Mouse (Mus musculus): ENCODE results near the gene Usp29. TPM values are rescaled to one million over a fixed set of nuclear protein-coding genes. Genes with fewer than 3 reads are reported as not detected.

Gene Usp29
- polyA plus RNA-seq, 2 experiments from 2014 or later, result not detected

DNA sequence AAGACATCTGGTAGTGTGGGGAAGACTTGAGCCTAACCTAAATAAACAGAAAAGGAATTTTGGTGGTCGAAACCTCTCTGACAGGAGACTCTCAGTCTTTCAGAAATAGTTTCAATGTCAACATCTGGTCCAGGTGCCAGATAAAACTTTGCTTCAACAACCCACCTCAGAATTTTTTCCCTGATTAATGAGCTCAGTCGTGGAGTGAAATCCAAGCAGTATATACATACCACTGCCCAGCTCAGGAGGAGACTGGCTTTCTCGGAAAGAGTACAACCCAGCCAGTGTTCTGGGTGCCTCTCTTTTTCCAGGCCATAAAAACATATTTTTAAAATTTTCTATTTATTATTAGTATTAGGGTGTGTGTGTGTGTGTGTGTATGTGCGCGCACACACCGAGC lies 89.9 kb downstream of the Usp29 start:
- no peak for ATAC-seq

DNA sequence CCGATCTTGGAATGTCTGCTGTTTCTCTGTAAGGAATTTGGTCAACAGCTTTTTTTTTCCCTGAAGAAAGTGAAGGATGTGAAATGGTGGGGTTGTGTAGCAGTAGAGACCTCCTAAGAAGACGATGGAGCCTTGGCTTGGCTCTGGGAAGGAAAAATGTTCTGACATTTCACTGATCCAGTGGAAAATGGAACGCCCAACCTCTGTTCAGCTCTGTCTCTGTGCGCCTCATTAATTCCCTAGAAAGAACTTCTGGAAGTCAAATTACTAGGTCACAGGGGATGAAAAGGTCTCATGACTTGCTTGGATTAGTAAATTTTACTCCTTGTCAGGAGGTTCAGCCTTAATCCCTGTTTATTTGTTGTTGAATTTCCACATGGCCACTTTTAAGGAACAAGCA lies 92.3 kb downstream of the Usp29 start:
- no peak for ATAC-seq

DNA sequence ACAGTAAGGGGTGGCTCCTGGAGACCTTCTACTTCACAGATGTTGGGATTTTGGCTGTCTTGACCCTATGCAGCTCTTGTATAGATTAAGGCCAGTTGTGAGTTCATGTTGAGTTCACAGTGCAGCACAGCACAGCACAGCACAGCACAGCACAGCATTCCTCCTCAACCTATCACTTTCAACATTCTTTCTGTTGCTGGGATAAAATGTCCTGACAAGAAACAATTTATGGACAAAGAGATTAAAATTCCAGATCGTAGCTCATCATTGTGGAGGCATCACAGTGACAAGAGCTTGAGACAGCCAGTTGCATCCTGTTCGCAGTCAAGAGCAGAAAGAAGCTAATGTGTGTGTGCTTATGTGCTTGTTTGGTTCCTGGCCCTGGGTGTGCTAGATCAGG lies 93.3 kb downstream of the Usp29 start:
- no peak for ATAC-seq

DNA sequence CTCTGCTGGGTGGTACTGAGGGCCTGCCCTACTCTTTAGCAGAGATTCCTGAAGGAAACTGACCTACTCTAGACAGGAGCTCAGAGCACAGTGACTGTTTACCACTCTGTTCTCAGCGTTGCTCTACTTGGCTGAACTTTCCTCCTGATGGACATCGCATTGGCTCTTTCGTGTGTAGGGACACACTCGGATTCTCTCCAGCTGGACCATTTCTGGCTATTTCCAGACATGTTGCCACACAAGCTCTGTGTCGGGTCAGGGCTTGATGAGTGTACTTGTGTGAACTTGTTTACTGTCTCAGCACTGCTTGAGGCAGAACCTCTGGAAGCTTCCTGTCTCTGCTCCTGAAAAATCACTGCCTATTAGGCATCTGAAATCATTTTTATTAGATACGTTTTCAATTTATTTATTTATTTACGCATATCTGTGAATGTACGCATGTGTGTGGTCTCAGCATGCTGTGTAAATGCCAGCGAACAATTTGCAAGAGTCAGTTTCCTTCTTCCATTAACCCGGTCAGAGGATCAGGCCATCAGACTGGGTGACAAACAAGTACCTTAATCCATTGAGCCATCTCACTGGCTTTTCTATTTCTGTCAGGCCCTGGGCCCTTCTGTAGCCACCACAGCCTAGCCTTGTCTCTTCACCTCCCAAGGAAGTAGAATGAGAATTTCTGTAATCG lies 95.7 kb downstream of the Usp29 start:
- ATAC-seq, result no peak

DNA sequence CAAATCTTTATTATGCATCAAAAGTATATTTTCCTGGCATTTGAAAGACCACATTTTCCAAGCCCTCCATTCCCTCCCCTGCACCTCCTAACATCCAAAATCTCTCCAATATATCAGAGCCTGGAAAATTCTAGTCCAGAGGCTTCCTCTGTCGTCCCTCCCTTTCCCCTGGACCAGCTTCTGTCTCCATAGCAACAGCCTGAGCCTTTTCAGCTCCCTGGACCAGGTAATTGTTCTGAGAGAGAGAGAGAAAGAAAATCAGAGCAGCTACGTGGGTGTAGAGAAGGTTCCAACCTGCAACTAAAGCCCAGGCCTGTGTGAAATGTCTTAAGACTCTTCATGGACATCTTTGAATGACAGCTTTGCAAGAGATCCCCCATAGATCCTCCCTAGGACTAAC lies 98.8 kb downstream of the Usp29 start:
- no peak for ATAC-seq

DNA sequence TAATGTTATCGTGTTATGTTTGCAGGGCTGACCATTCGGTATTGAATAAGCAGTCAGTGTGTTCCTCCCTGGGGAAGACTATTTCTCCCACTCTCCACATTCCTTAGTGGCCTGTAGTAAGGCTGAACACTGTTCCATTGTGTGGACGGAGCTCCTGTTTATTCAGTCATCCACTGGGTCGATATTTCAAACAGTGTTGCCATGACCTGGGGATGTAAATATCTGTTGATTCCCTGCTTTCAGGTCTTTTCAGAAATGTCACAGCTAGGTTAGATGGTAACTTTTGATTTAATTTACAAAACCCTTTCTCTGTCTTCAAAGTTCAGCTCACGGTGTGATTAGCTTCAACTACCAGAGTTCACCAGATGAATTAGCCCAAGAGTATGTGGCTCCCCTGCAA lies 104.6 kb downstream of the Usp29 start:
- no peak for ATAC-seq

DNA sequence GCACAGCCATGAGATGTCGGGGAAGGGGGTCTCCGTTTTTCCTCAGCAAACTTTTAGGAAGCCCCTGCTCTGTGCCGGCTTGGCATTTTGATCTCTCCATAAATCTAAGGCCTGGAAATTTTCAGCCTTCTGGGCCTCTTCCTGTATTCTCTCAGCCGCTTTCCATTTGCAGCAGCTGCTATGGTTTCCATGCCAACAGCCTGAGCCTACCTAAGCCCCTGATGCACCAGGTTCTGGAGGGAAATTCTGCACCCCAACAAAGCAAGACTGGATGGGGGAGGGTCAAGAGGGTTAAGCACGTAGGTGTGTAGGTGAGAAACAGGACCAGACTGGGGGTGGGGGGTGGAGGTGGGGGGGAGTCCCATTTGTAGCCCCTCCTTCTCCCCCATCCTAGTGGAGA lies 105.0 kb downstream of the Usp29 start:
- no peak for ATAC-seq

DNA sequence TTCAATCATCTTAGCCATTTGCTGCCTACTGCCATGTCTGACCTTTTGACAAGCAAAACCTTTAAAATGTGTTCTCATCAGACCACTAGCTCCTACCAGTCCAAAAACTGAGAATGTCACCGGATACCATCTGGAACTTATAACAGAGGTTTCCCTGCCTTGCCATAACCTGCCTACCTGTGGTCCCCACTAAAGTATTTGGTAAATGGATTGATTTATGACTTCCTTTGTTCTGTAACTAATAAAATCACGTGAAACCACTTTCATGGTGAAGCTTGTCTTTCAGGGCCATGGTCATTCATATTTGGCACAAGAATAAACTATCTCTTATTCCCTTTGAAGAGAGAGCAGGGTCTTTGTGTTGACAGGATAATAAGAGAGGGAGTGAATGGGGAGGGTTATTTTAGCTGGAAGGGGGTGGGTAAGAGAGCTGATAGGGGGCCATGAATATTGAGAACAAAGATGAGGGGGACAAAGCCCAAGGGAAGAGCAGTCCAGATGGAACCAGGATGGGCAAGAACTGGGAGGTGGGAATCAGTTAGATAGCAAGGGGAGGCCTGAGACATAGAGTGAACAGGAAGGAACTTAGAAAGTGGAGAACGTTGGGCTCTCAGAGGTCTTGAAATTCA lies 107.0 kb downstream of the Usp29 start:
- no peak for ATAC-seq

DNA sequence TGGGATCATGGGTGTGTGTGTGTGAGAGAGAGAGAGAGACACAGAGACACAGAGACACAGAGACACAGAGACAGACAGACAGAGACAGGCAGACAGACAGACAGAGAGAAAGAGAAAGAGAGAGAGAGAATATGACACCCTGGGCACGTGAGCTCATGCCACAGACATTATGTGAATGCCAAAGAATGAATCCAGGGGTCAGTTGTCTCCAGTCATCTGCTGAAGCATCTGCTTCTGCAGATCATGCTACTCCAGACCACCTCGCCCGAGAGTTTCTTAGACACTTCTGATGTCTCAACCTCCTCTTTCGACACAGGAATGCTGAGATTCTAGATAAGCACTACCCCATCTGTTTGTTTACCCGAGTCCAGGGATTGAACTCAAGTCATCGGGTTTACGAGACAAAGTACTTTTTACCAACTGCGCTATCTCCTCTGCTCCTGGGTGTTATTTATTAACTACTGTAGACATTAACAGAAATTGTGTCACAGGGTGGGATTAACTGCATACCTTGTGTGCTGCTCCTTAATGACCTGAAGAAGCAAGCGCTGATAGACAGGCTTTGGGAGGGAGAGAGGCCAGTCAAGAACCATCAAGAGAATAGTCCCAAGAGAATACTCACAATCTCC lies 107.7 kb downstream of the Usp29 start:
- ATAC-seq, result no peak

DNA sequence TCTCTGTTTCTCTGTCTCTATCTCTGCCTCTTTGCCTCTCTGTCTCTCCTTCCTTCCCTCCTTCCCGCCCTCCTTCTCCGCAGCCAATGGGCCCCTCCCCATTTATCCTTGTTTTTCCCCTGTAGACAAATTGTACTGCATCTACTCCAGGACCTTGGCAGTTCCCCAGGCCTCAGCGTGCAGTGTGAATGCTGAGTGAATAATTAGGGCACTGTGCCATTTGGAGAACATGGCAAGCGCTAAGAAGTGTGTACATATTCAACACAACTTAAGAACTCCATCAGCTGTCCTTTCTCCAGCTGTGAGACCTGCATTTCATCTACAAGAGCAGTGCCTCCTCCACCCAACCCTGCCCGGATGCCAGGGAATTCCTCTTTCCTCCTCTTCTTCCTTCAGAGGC lies 110.5 kb downstream of the Usp29 start:
- no peak for ATAC-seq

DNA sequence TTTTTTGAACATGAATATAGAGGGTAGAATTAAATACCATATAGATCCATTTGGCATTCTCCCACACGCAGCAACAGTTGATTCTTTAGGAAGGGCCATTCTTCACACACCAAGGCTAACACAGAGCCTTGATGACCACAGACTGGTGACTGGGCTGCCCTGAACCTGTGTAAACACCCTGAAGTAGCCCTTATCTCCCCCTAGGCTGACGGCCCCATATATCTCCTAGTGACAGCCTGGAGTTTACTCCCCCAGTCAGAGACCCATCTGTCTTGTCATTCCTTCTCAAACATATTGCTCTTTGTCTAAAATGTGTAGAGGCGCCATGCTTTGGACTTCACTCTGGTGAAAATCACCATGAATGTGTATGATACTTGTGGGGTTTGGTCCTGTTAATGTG lies 119.1 kb downstream of the Usp29 start:
- no peak for ATAC-seq

DNA sequence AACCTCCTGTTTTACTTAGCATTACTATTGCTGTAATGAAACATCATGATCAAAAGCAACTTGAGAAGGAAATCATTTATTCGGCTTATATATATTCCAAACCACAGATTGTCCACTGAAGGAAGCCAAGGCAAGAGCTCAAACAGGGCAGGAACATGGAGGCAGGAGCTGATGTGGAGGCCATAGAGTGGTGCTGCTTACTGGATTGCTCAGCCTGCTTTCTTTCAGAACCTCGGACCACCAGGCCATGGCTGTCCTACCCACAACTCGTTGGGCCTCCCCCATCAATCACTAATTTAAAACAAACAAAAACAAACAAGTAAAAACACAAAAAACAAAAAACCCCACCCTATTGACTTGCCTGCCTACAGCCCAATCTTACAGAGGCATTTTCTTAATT lies 119.9 kb downstream of the Usp29 start:
- no peak for ATAC-seq

DNA sequence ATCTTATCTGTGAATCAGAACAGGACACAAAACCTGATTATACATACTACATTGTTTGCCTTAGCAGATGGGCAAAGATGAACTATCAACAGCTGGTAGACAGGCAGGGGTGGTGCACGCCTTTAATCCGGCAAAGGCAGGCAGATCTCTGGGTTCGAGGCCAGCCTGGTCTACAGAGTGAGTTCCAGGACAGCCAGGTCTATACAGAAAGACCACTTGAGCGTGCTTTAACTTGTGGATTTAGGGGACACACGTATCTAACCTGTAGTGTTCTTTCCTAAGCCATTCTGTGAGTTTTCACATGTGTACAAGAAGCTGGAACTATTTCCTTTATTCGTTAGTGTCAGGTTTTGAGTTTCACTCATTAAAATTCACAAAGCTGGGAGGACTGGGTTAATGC lies 120.9 kb downstream of the Usp29 start:
- ATAC-seq, result no peak

DNA sequence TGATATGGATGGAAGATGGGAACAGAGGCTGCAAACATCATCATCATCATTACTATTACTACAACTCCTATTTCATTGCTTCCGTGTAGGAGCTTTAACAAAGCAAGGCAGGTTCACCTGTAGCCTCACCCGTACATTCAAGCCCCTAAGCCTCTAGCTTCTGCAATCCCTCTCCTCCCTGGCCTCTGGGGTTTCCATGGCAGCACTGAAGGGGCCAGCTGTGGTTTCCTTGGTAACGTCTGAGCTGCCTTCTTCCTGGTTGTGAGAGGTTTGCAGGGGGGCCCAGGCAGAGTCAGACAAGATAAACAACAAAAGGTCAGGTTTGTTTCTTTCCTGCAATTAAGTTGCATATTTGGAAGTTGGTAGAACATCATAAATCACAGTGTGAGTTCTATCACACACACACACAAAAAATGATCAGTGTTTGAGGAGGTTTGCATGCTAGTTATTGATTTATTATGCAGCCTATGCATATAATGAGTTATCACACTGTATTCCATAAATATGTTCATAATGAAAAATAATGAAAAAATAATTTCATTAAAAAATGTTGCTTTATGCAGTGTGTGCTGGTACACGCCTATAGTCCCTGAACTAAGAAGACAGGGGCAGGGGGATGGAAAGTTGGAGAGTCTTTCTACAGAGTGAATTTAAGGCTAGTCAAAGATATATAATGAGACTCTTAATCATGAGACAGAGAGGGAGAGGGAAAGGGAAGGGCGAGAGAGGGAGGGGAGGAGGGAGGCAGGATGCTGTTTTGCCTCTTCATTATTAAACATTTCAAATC lies 121.5 kb downstream of the Usp29 start:
- no peak for ATAC-seq

DNA sequence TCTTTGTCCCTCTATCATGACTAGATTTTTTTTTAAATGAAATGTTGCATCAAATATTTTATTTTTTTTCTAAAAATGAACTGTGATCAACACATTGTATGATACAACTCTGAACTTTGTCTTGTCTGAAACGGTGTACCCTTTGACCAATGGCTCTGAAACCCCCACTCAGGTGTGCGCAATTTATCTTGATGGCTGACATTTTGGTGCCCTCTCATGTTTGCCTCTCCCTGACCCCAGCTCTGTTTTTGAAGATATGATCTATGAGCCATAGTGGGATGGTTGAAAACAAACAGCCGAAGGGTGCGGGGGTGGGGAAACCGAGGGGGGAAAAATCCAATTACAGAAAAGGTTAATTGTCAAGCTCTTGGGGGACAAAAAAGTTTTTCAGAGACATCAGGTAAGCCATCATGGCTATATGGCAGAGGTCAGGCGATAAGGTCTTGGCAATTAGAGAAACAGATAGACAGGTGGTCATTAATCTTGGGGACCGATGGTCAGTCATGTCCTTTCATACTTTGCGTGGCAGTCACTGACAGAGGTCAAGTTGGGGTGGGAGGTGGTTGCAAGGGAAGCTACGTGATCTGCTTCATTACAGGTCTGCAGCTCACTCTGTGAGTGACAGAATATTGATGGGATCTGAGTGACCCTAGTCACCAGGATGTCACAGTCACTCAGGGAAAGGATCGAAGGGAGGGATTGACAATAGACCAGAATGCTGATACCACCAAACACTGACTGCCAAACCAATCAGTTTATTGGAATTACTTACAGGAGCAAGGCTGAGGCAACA lies 125.4 kb downstream of the Usp29 start:
- no peak for ATAC-seq

DNA sequence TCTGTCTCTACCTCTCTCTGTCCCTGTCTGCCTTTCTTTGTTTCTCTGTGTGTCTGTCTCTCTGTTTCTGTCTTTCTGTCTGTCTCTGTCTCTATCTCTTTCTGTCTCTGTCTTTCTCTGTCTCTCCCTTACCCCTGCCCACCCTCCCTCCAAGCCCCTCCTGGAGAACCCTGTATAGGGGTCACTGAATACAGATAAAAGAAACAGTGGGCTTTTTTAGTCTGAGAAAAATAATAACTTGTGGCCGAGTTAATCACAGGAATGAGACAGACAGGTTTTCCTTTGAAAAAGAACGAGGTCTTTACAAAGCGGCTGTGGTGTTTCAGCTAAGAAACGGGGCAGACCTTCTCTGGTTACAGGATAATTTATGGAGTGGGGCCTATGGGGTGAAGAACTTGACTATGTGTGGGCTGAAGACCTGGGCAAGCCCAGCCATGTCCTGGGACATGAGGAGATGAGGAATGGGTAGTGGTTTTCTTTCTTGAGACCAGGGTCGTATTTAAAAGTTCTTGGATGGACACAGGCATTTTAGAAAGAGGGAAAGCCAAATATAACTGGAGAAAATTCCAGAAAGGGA lies 128.4 kb downstream of the Usp29 start:
- no peak for ATAC-seq

DNA sequence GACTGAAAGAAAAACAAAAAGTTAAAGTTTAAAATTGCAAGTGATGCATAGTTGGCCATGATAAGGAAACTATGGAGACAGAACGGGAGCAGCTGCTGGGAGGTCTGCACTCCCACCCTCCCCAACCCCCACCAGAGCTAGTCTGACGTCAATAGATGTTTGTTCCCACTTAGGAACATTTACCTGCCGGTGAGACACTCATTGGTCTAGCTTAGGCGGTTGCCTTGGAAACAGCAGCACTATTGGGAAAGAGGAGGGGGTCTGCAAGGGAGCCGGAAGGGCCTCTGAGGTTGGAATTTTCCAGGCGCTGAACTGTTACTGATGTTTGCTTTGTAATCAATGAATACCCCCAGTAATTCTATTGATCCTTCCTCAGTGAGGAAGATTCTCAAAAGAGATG lies 130.3 kb downstream of the Usp29 start:
- ATAC-seq, result no peak

DNA sequence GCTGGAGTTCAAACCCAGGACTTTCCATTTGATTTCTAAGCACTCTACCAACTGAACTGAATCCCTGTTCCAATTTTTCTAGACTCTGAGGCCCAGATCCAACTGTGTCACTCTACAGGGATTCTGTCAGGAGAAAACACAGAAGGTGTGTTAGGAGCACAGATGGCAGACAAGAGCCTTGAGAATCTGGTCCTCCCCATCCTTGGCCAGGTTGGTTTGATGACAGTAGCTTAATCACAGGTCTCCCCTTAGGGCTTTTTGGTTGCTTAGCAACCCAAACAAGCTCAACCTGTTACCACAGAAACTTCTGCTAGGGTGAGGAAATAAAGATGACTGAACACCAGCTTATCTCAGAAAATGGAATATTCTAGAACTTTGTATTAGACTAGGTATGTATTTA lies 136.0 kb downstream of the Usp29 start:
- ATAC-seq, result no peak

DNA sequence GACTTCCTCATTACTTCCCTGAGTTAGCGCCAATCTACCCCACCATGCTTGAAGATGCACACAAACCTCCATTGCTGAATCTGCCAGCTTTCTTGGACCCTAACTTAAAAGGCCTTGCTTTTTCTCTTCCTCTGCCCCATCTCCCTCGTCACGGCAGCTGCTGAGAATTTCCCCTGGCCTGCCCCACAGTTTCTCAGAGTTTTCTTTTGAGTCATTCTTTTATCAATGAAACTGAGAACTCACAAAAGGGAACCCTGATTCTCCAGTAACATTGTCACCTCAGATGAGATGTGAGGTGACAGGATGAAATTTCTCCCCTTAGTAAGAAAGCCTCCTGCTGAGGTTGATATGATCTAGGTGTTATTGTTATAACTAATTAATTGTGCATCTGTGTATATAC lies 138.5 kb downstream of the Usp29 start:
- ATAC-seq, result no peak

DNA sequence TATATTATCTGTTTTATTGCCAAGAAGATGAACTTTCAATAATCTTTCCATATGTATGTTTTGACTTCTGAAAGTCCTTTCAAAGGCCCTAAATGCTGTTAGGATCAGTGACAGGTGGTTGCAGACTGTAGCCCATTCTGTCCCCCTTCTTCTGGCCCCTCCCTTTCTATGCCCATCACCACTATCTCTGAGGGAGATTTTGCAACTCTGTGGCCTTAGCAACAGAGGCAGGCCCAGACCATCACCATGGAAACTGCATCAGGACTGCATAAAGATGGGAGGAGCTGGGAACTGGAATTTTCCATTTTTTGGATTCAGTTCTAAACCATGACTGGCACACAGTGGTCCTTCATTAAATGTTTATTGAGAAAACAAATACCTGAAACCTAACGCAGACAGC lies 139.2 kb downstream of the Usp29 start:
- no peak for ATAC-seq

DNA sequence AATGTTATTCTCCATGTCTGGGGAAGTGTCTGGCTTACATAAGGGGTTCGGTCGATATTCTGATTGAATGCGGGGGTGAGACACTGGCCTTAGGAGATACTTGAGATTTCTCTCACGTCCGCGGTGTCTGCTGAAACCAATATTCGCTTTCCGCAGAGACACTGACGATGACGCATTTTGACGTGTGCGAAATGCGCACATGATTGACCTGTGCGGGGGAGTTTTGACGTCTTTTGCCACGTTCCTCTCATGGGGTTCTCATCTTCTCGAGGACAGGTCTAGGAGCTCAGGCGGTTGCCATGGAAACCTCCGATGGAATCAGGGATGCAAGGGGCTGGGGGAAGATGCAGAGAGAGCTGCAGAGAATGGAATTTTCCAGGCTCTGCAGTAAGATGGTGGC lies 144.1 kb downstream of the Usp29 start:
- no peak for ATAC-seq

DNA sequence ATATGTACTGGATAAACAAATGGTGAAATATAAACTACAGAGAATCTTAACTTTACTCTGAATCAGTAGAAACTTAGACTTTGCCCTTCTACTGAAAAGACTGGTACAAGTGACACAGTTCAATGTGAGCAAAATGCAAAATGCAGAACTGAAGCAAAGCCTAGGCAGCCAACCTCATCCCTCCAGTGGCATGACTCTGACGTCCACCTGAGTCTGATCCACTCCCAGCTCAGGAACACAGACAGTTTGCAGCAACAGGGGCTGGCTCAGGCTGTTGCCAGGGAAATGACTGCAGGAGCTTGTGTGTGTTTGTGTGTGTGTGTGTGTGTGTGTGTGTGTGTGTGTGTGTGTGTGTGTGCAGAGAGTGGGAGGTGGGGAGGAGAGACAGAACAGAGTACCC lies 147.8 kb downstream of the Usp29 start:
- no peak for ATAC-seq

Measured in activated CD4-positive, CD25-positive, alpha-beta regulatory T cell, adult 4 months (primary cell).